Mouse (Mus musculus) heart, adult 9 months (tissue): ENCODE data around the gene Trh.

Experiments
- DNase-seq, 2 experiments: peaks; one replicate each; pipeline ENCODE4 v3.0.0; 2022; ENCODE audit warnings: low spot score in 2 of 2

The Trh gene

DNA sequence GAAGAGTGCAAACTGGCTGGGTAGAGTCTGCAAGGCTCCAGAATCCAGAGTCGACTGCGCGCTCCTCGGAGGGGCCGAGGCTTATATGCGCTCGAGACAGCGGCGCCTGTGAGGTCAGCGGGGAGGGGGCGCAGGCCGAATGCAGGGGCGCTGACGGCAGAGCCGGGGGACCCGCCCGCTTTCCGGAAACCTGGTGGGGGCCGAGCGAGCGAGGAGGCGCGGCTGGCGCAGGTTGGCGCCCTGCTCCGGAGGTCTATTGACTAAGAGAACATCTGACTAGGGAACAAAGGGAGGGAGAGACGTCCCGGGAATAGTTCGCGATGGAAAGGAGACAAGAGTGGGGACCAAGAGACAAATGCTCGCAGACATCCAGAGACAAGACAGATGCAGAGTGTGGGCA lies at the start of gene Trh:
Trh (minus strand) TSS at position 60 of the 400 bp plus-strand sequence.
- DNase-seq, result no peak

DNA sequence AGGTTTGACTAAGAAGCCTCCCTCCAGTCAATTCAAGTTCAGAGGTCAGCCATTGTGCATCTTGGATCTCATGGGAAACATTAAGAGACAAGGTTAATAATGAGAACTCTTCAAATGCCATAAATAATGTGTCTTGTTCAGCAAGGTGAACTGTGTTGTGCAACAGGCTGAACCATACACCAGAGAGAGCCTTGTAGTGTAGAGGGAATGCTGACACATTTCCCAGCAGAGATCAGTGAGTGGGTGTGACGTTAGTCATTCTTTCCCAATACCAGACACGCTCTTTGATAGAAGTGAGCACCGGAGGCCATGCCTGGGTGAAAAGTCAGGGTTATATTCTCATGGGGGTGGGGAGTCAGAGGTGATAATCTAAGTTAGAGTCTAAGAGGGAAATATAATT lies 46.4 kb upstream of the Trh start:
- DNase-seq, result no peak

DNA sequence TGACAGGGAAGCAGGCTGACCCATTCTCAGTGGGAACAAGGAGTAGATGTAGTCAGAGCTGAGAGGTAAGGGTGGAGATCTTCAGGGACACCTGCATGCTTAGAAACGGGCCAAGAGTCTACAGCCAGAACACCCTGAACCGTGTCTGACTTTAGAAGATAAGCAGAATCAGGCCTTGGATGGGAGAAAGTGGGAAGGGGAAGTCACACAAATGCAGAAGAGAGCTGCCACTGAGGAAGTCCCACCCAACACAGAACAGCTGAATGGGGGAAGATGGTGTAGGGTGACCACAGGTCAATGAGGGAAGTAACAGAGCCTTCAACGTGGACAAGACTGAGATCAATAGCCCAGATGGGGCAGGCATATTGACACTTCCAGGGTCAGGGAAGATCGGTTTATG lies 42.4 kb upstream of the Trh start:
- DNase-seq, result no peak

GRCm38 (mm10) chr6:92286258-92286888 lies 41.9 kb upstream of the Trh start:
- DNase-seq, result peak in 1 of 2 experiments; percentile 39

DNA sequence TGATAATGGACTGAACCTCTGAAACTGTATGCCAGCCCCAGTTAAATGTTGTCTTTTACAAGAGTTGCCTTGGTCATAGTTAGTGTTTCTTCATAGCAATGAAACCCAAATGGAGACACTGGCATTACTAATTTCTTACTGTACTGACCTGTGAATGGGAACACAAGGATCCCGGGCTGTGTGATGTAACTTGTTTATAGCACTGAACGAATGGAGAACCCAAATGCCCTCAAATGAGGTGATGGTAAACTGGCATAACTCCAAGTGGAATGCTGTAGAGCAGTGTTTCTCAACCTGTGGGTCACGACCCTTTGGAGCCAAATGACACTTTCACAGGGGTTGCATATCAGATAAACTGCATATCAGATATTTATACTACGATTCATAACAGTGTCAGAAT lies 41.1 kb upstream of the Trh start:
- DNase-seq, result no peak

- DNase-seq, result no peak
Observed at GRCm38 (mm10) chr6:92277179-92277578, 32.7 kb upstream of the Trh start.

GRCm38 (mm10) chr6:92273652-92274322 lies 29.3 kb upstream of the Trh start:
- no peak for DNase-seq

- DNase-seq, result no peak
Observed at GRCm38 (mm10) chr6:92272601-92273000, 28.2 kb upstream of the Trh start.

DNA sequence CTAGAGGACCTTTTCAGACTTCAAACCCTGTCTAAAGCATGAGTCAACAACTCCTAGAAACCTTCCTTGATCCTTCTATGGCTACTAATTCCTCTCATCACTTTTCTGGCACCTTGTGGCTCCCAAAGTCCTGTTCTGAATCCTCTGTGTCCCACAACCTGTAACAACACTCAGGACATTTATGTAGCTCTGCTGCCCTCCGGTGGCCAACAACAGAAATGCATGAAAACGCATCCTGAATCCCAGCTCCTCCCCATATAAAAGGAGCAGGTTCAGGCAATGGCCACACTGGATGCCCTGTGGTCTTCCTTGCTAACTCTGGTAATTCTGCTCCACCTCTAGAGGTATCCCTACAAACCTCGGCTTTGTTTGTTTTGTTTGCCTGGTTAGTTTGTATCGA lies 24.6 kb upstream of the Trh start:
- peak; percentile 29 to 34 for DNase-seq

- DNase-seq, result no peak
Observed at GRCm38 (mm10) chr6:92268001-92268400, 23.6 kb upstream of the Trh start.

DNA sequence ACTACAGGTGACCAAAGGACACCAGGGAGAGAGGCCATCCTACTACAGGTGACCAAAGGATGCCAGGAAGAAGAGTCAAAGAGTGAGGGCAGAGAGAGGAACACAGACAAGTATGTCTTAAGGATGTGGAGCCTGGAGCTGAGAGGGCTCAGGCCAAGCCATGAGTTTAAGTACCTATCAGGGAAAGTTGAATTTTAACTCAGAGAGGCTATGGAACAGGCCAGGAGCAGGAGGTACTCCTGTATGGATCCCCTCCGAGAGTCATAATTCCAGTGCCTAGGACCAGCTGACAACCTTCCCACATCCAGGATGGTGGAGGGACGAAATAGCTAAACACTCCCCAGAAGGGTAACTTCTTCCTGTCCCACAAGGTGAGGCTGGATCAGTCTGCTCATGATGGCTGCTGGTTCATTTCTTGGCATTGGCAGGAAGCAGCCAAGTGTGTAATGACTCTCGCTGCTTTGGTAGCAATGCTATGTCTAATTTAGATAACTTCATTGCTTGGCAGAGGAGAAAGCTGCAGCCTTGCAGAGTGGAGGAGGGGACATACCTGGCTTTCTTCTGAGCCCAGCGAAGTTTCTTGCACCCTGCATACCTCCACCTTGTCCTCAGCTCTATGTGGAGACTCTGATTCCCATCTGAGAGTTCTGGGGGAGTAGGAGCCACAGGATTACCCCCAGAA lies 16.9 kb upstream of the Trh start:
- DNase-seq, result no peak

DNA sequence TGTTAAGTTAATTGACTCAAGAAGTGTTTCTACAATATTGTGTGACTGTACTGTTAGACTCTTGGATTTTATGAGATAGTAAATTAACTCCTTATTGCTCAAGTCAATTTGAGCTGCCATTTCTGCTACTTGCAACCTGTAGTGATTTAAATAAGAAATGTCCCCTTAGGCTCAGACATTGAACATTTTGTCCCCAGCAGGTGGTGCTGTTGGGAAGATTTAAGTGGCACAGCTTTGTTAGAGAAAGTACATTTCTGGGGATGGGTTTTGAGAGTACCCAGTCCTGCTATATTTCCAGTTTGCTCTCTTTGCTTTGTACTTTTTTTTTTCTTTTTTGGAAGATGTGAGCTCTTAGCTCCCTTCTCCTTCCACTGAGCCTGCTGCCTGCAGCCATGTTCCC lies 10.9 kb upstream of the Trh start:
- no peak for DNase-seq

- no peak for DNase-seq
Observed at GRCm38 (mm10) chr6:92253253-92253870, 8.9 kb upstream of the Trh start.

GRCm38 (mm10) chr6:92247215-92247919 lies 2.9 kb upstream of the Trh start:
- no peak for DNase-seq

- DNase-seq, result no peak
Observed at GRCm38 (mm10) chr6:92246335-92246734, 1.9 kb upstream of the Trh start.

GRCm38 (mm10) chr6:92241178-92241906 lies 3.1 kb downstream of the Trh start:
- DNase-seq, result peak; percentile 30 to 59

GRCm38 (mm10) chr6:92235036-92235435 lies 9.4 kb downstream of the Trh start:
- no peak for DNase-seq

DNA sequence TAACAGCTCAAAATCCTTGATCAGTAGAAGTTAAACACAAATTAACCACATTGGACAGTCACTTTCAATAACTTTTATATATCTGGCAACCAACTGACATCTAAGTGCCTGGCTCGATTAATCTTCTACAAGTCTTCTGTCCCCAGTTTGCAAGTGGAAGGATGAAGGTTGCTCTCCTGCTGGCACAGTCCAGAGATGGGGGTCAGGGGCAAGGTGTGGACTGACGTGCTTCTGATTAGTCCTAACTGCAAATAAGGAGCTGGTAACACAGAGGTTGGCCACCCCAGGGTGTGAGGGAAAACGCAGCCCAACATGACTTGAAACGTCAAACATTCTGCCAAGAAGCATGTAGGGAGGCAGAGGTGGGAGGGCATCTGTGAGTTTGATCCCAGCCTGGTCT lies 12.7 kb downstream of the Trh start:
- no peak for DNase-seq

- DNase-seq, result no peak
Observed at GRCm38 (mm10) chr6:92231356-92231755, 13.1 kb downstream of the Trh start.

- no peak for DNase-seq
Observed at GRCm38 (mm10) chr6:92229586-92229985, 14.9 kb downstream of the Trh start.

GRCm38 (mm10) chr6:92229103-92229502 lies 15.3 kb downstream of the Trh start:
- no peak for DNase-seq
